Mouse (Mus musculus) erythroblast, embryonic 14.5 days (primary cell): ENCODE measurements at regions not wholly inside any gene's neighbourhood (a gene's known extent, or its start where the extent isn't known, plus 50 kb on each side); places are given as distances from the start of the nearest gene placed in this dataset.
"Not testable (repeated sequence)": the region's sequence is repeated elsewhere in the genome, so short reads cannot be mapped to it uniquely, and the experiment has no call there.

Source experiments
- H3K27me3 ChIP-seq: 2 replicates; pipeline ENCODE4 v1.6.1; 2012; ENCODE audit warnings: inconsistent platforms; ENCODE audit not compliant: control insufficient read depth
- H3K36me3 ChIP-seq: 2 replicates; pipeline ENCODE4 v1.6.1; 2012; ENCODE audit warnings: mild to moderate bottlenecking, inconsistent platforms; ENCODE audit not compliant: control insufficient read depth
- H3K4me1 ChIP-seq: 2 replicates; pipeline ENCODE4 v1.6.1; 2012; ENCODE audit warnings: inconsistent platforms; ENCODE audit not compliant: control insufficient read depth
- H3K4me3 ChIP-seq: replicated peaks from 2 replicates; pipeline ENCODE3; 2012; ENCODE audit warnings: moderate library complexity, mild to moderate bottlenecking, inconsistent platforms
- H3K9me3 ChIP-seq: 2 replicates; pipeline ENCODE4 v1.6.1; 2012; ENCODE audit warnings: low read length, inconsistent platforms, mixed read lengths; ENCODE audit not compliant: control insufficient read depth

GRCm38 (mm10) chr6:47745856-47746255, 67.4 kb downstream of the Pdia4 start:
- not testable (repeated sequence) for H3K4me3 ChIP-seq, H3K36me3 ChIP-seq, H3K27me3 ChIP-seq, H3K4me1 ChIP-seq, H3K9me3 ChIP-seq

GRCm38 (mm10) chr6:47743856-47744255, 69.4 kb downstream of the Pdia4 start:
- H3K9me3 ChIP-seq, H3K4me1 ChIP-seq, H3K36me3 ChIP-seq, H3K27me3 ChIP-seq, H3K4me3 ChIP-seq: not testable (repeated sequence)

GRCm38 (mm10) chr6:47740216-47740615, 73.0 kb downstream of the Pdia4 start:
- not testable (repeated sequence) for H3K4me1 ChIP-seq, H3K27me3 ChIP-seq, H3K9me3 ChIP-seq, H3K36me3 ChIP-seq
- H3K4me3 ChIP-seq = peak overlapping the region; percentile 57

- H3K27me3 ChIP-seq, H3K4me3 ChIP-seq, H3K4me1 ChIP-seq, H3K9me3 ChIP-seq, H3K36me3 ChIP-seq: not testable (repeated sequence)
Measured at GRCm38 (mm10) chr6:47739696-47740095, 73.5 kb downstream of the Pdia4 start.

GRCm38 (mm10) chr6:47737972-47738371, 75.3 kb downstream of the Pdia4 start:
- H3K4me3 ChIP-seq, H3K36me3 ChIP-seq, H3K27me3 ChIP-seq, H3K9me3 ChIP-seq, H3K4me1 ChIP-seq: not testable (repeated sequence)
